Mouse (Mus musculus) E14TG2a.4 (cell line): ENCODE results near the gene Wdr95.

Source experiments
- CTCF ChIP-seq: conservative IDR thresholded peaks from 2 replicates; pipeline ENCODE4 v1.5.1; 2014; ENCODE audit warnings: low read length
- POU5F1 ChIP-seq: IDR thresholded peaks from 2 replicates; pipeline ENCODE4 v1.6.1; 2014; ENCODE audit warnings: low read length, borderline replicate concordance

- TF ChIP-seq POU5F1 (no peak), CTCF (peak; percentile 82)
These were observed 24.3 kb downstream of the Wdr95 start for GRCm38 (mm10) chr5:149552742-149553141.
